Mouse (Mus musculus): ENCODE results near the gene Padi6.

GRCm38 (mm10) chr4:140683608-140684007 lies 58.8 kb downstream of the Padi6 start:
- no peak for TF ChIP-seq GATA1 (IDR thresholded peaks at IDR 0.05; ENCODE audit: low read length)
- TF ChIP-seq TAL1 (IDR thresholded peaks at IDR 0.05; ENCODE audit: low read length) = no peak

Measured in erythroblast, embryonic 14.5 days (primary cell).